Mouse (Mus musculus) liver, postnatal 0 days (tissue): Measurements from ENCODE around the gene Gpr4. TPM values are rescaled to one million over a fixed set of nuclear protein-coding genes. Genes with fewer than 3 reads are reported as not detected.

Source experiments
- ATAC-seq: fragments of 200-750 bp; cut with Nextera tagmentation; 2 replicates; pipeline ENCODE4 v1.8.0; 2017; ENCODE audit warnings: mild to moderate bottlenecking, moderate library complexity
- DNase-seq: peaks from one replicate; pipeline ENCODE4 v3.0.0-alpha.2; 2016
- H3K27ac ChIP-seq: fragments of 300-500 bp; sonication (generic); 2 replicates; pipeline ENCODE4 v1.5.1; 2014; ENCODE audit warnings: antibody characterized with exemption, moderate library complexity, mild to moderate bottlenecking, low read depth
- H3K27me3 ChIP-seq: fragments of 300-500 bp; sonication (generic); 2 replicates; pipeline ENCODE4 v1.6.1; 2014; ENCODE audit warnings: low read length, control low read depth, mixed read lengths; ENCODE audit not compliant: insufficient read depth
- H3K36me3 ChIP-seq: fragments of 300-500 bp; sonication (generic); replicated peaks from 2 replicates; pipeline ENCODE4 v1.6.1; 2014; ENCODE audit warnings: mild to moderate bottlenecking, control low read depth, low read length, moderate library complexity, mixed read lengths; ENCODE audit not compliant: insufficient read depth
- H3K4me1 ChIP-seq: fragments of 300-500 bp; sonication (generic); 2 replicates; pipeline ENCODE4 v1.6.1; 2014; ENCODE audit warnings: antibody characterized with exemption, mild to moderate bottlenecking, control low read depth; ENCODE audit not compliant: insufficient read depth
- H3K4me2 ChIP-seq: fragments of 300-500 bp; sonication (generic); 2 replicates; pipeline ENCODE4 v1.6.1; 2014; ENCODE audit warnings: low read depth, mild to moderate bottlenecking, low read length, moderate library complexity, mixed read lengths
- H3K4me3 ChIP-seq: fragments of 300-500 bp; sonication (generic); 2 replicates; pipeline ENCODE4 v1.5.1; 2014; ENCODE audit warnings: low read depth, low read length
- H3K9ac ChIP-seq: fragments of 300-500 bp; sonication (generic); replicated peaks from 2 replicates; pipeline ENCODE4 v1.6.1; 2014; ENCODE audit warnings: mild to moderate bottlenecking, moderate library complexity
- H3K9me3 ChIP-seq: fragments of 300-500 bp; sonication (generic); 2 replicates; pipeline ENCODE4 v1.6.1; 2016; ENCODE audit warnings: mild to moderate bottlenecking, control low read depth, low read length, mixed read lengths
- CTCF ChIP-seq: sonication (generic); IDR thresholded peaks from 2 replicates; pipeline ENCODE4 v1.5.1; 2016; ENCODE audit warnings: antibody characterized with exemption, low read depth
- EP300 ChIP-seq: IDR thresholded peaks from 2 replicates; pipeline ENCODE4 v1.6.1; 2016; ENCODE audit warnings: antibody characterized with exemption, low read depth, mild to moderate bottlenecking
- whole genome bisulfite sequencing: fragments of 180-500 bp; shearing (Covaris S2); extraction: QIAGEN DNeasy Blood & Tissue Kit; methylation state at CpG from one replicate; pipeline ENCODE4 v1.1.7; 2014; ENCODE audit not compliant: insufficient replicate concordance; 5-methylcytosine and 5-hydroxymethylcytosine counted together
- polyA plus RNA-seq: library from polyadenylated mRNA; unstranded; fragments of >200 nt; fragmentation: Nextera tagmentation; extraction: Ambion mirVana; gene quantifications from 2 replicates; pipeline ENCODE4 v1.2.1, GENCODE M21; 2015

Gene Gpr4
- polyA plus RNA-seq, 1 experiment from 2014 or later: 0.74 TPM

- ATAC-seq (no peak), DNase-seq (no peak)
- Histone ChIP-seq H3K36me3 (peaks cover 17% of the 10 kb centered on the region), H3K9ac (no peak overlapping the region), H3K4me2 (no peak overlapping the region), H3K4me1 (no peaks in the 10 kb centered on the region), H3K27ac (no peak overlapping the region), H3K9me3 (no peaks in the 10 kb centered on the region), H3K4me3 (no peak overlapping the region), H3K27me3 (no peaks in the 10 kb centered on the region)
- WGBS: 71% methylated on average over 15 of the region's 15 CpGs
- TF ChIP-seq EP300: no peak
- TF ChIP-seq CTCF: no peak
These were observed 10.7 kb upstream of the Gpr4 start for GRCm38 (mm10) chr7:19201660-19202059.

- no peak overlapping the region for H3K4me3 ChIP-seq
- H3K4me1 ChIP-seq: no peaks in the 10 kb centered on the region
- DNase-seq (no peak), ATAC-seq (no peak)
- no peak overlapping the region for H3K9ac ChIP-seq
- 72% methylated on average over 15 of the region's 15 CpGs for WGBS
- H3K27ac ChIP-seq: no peak overlapping the region
- H3K4me2 ChIP-seq: no peak overlapping the region
- TF ChIP-seq EP300: no peak
- TF ChIP-seq CTCF: no peak
- H3K27me3 ChIP-seq: no peaks in the 10 kb centered on the region
- H3K36me3 ChIP-seq: peaks cover 14% of the 10 kb centered on the region
- no peaks in the 10 kb centered on the region for H3K9me3 ChIP-seq
These were observed 10.1 kb upstream of the Gpr4 start for GRCm38 (mm10) chr7:19202065-19202850.

- no peak overlapping the region for H3K27ac ChIP-seq
- DNase-seq (no peak), ATAC-seq (no peak)
- H3K4me1 ChIP-seq: peaks cover 9% of the 10 kb centered on the region
- H3K4me3 ChIP-seq: no peak overlapping the region
- H3K9ac ChIP-seq: no peak overlapping the region
- H3K9me3 ChIP-seq: no peaks in the 10 kb centered on the region
- peaks cover 6% of the 10 kb centered on the region; the same call in 1 of the 2 replicates for H3K36me3 ChIP-seq
- TF ChIP-seq CTCF: no peak
- no peak for TF ChIP-seq EP300
- H3K27me3 ChIP-seq: peaks cover 20% of the 10 kb centered on the region
- H3K4me2 ChIP-seq: no peak overlapping the region
- WGBS: 74% methylated on average over 13 of the region's 13 CpGs
These were observed 4.0 kb upstream of the Gpr4 start for GRCm38 (mm10) chr7:19208201-19208910.

GRCm38 (mm10) chr7:19208944-19209472 lies 3.3 kb upstream of the Gpr4 start:
- Histone ChIP-seq H3K9ac (no peak overlapping the region), H3K4me1 (peaks cover 9% of the 10 kb centered on the region), H3K36me3 (peaks cover 6% of the 10 kb centered on the region; the same call in 1 of the 2 replicates), H3K4me2 (no peak overlapping the region), H3K27ac (no peak overlapping the region), H3K27me3 (peaks cover 21% of the 10 kb centered on the region), H3K9me3 (no peaks in the 10 kb centered on the region), H3K4me3 (no peak overlapping the region)
- DNase-seq (no peak), ATAC-seq (no peak)
- TF ChIP-seq EP300 (no peak), CTCF (peak; percentile 85)
- WGBS: 49% methylated on average over 7 of the region's 7 CpGs

GRCm38 (mm10) chr7:19209494-19209893 lies 2.8 kb upstream of the Gpr4 start:
- Histone ChIP-seq H3K27ac (no peak overlapping the region), H3K36me3 (peaks cover 2% of the 10 kb centered on the region; the same call in 1 of the 2 replicates), H3K9ac (no peak overlapping the region), H3K4me2 (no peak overlapping the region), H3K4me3 (no peak overlapping the region), H3K4me1 (peaks cover 9% of the 10 kb centered on the region), H3K27me3 (peaks cover 21% of the 10 kb centered on the region), H3K9me3 (no peaks in the 10 kb centered on the region)
- ATAC-seq (no peak), DNase-seq (no peak)
- TF ChIP-seq EP300 (no peak), CTCF (no peak)
- WGBS: 66% methylated on average over 4 of the region's 4 CpGs

GRCm38 (mm10) chr7:19210010-19210409 lies 2.3 kb upstream of the Gpr4 start:
- 77% methylated on average over 5 of the region's 5 CpGs for WGBS
- H3K36me3 ChIP-seq: peaks cover 2% of the 10 kb centered on the region; the same call in 1 of the 2 replicates
- H3K27ac ChIP-seq: no peak overlapping the region
- DNase-seq: peak; percentile 32
- TF ChIP-seq CTCF (peak; percentile 57), EP300 (no peak)
- no peak for ATAC-seq
- H3K4me1 ChIP-seq: peaks cover 9% of the 10 kb centered on the region
- H3K9me3 ChIP-seq: no peaks in the 10 kb centered on the region
- H3K4me3 ChIP-seq: no peak overlapping the region
- no peak overlapping the region for H3K4me2 ChIP-seq
- no peak overlapping the region for H3K9ac ChIP-seq
- peaks cover 23% of the 10 kb centered on the region for H3K27me3 ChIP-seq
